ENCODE assay signal across 21 mouse cellular contexts in the genomic region with DNA sequence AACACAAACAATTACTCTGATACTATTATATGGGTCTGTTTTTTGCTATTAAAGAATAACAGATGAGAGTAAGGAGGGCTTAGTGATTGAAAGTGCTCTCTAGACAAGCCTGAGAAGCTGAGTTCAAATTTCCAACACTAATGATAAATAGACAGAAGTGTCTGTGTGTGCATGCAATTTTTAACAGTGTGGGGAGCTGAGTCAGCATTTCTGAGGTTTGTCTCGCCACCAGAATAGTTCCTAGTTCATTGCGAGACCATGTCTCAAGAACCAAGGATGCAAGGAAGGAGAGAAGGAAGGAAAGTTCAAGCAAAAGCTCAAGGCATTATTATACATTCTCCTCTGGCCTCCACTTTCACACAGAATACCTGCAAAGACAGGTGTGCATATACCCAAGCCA.
DNase-seq lines count a peak whose midpoint lies in the region; TF ChIP-seq lines count a peak whose summit lies in the region.
"Had no signal": no experiment of that assay in that cellular context is flagged by ENCODE, and none has a peak within 500 bp of the region (broad histone marks: within the 10 kb centered on the region; RNA-seq: fewer than 3 reads in every experiment).

No protein-coding gene starts in this region.

- no peak overlapping the region for H3K27ac ChIP-seq in CH12.LX (ENCODE audit: insufficient read depth, low read depth)
- H3K27ac ChIP-seq in ES-E14 (ENCODE audit: insufficient read depth, low read depth, low read length, poor library complexity, severe bottlenecking): no peak overlapping the region
- H3K27ac ChIP-seq in MEL (ENCODE audit: control insufficient read depth, low read depth, low read length): no peak overlapping the region

- H3K4me2 ChIP-seq in CH12.LX (ENCODE audit: insufficient read depth, low read depth, poor library complexity, severe bottlenecking): no peak overlapping the region

- no peak for TF ChIP-seq POLR2A in CH12.LX (IDR thresholded peaks at IDR 0.05; ENCODE audit: low read depth, low read length)
- no peak for TF ChIP-seq POLR2A in MEL (IDR thresholded peaks at IDR 0.05; ENCODE audit: control insufficient read depth in 1 of 2, insufficient read depth in 1 of 2, low read depth in 1 of 2, low read length in 2 of 2, poor library complexity in 1 of 2)
- TF ChIP-seq POLR2A in lung, adult 2 months (IDR thresholded peaks at IDR 0.05; ENCODE audit: borderline replicate concordance, extremely low read depth, low read depth, low read length): no peak

- no peaks in the 10 kb centered on the region for H3K4me1 ChIP-seq in CH12.LX (ENCODE audit: control insufficient read depth in 1 of 2, insufficient read depth in 2 of 2)
- no peaks in the 10 kb centered on the region for H3K4me1 ChIP-seq in ES-E14 (ENCODE audit: control insufficient read depth in 2 of 2, insufficient read depth in 2 of 2, low read length in 2 of 2, poor library complexity in 1 of 2)
- H3K4me1 ChIP-seq in MEL (ENCODE audit: control insufficient read depth in 1 of 2, insufficient read depth in 2 of 2, low read length in 2 of 2): no peaks in the 10 kb centered on the region
- no peaks in the 10 kb centered on the region for H3K4me1 ChIP-seq in lung, adult 2 months (ENCODE audit: control insufficient read depth, insufficient read depth, low read length)

- TF ChIP-seq RAD21 in CH12.LX (IDR thresholded peaks at IDR 0.05; ENCODE audit: low read depth, low read length) (no peak), MEL (IDR thresholded peaks at IDR 0.05; ENCODE audit: low read depth, low read length) (no peak)

- H3K36me3 ChIP-seq in CH12.LX (replicated peaks in 1 of 2; ENCODE audit: control insufficient read depth in 1 of 2, insufficient read depth in 1 of 2, low read length in 1 of 2) (no peaks in the 10 kb centered on the region), ES-E14 (ENCODE audit: control insufficient read depth, insufficient read depth, low read length, poor library complexity, severe bottlenecking) (no peaks in the 10 kb centered on the region), MEL (ENCODE audit: control insufficient read depth in 1 of 2, insufficient read depth in 2 of 2, low read length in 2 of 2) (no peaks in the 10 kb centered on the region)
- H3K36me3 ChIP-seq: G1E had no signal

- TF ChIP-seq EP300 in CH12.LX (IDR thresholded peaks at IDR 0.05; ENCODE audit: low read length) (no peak), MEL (IDR thresholded peaks at IDR 0.05; ENCODE audit: low read depth in 1 of 2, low read length in 2 of 2) (no peak)

- no peaks in the 10 kb centered on the region for H3K27me3 ChIP-seq in CH12.LX (replicated peaks)
- H3K27me3 ChIP-seq in MEL (ENCODE audit: control insufficient read depth in 1 of 2, insufficient read depth in 2 of 2, low read length in 2 of 2): no peaks in the 10 kb centered on the region
- H3K27me3 ChIP-seq: Patski had no signal

- H3K9ac ChIP-seq in CH12.LX (ENCODE audit: insufficient read depth, low read depth) (no peak overlapping the region), ES-E14 (ENCODE audit: insufficient read depth, low read depth, low read length, poor library complexity, severe bottlenecking) (no peak overlapping the region), MEL (ENCODE audit: control insufficient read depth, low read depth, low read length, poor library complexity, severe bottlenecking) (no peak overlapping the region)

- H3K9me3 ChIP-seq in CH12.LX (replicated peaks; ENCODE audit: low read length): peaks cover 15% of the 10 kb centered on the region
- H3K9me3 ChIP-seq in ES-E14 (ENCODE audit: control insufficient read depth, insufficient read depth, low read depth, low read length): no peaks in the 10 kb centered on the region
- no peaks in the 10 kb centered on the region for H3K9me3 ChIP-seq in MEL (replicated peaks; ENCODE audit: insufficient read depth, low read length)
- H3K9me3 ChIP-seq: G1E had no signal

- DNase-seq in CH12.LX (ENCODE audit: extremely low read depth) (no peak), ES-E14 (ENCODE audit: low read depth, low spot score) (no peak), MEL (ENCODE audit: low read depth, low spot score) (no peak)
- DNase-seq in lung, adult 2 months: no peak
- DNase-seq in right cerebral cortex, postnatal 36 days (ENCODE audit: low spot score in 2 of 2): no peak
- no peak for DNase-seq in left cerebral cortex, postnatal 25 days (ENCODE audit: low spot score in 2 of 2)
- DNase-seq: adrenal gland, adult 2 months; adrenal gland, adult 8-10 months; adrenal gland, postnatal 10 days; adrenal gland, postnatal 14 days; adrenal gland, postnatal 25 days; adrenal gland, postnatal 36 days; B cell, adult 2 months; cerebellum, adult 11 months; cerebellum, adult 11-12 months; cerebellum, adult 18-20 months; cerebellum, adult 2 months; cerebellum, adult 8-10 months; cerebellum, adult 9-10 months had no signal

- in situ Hi-C loops in CH12.LX (cut with MboI; ENCODE audit: low pct_ligation_motif_present, low pct_unique_long_range_greater_than_20kb, low sequenced_read_pairs) (no loop called here), ES-E14 (cut with MboI; ENCODE audit: low sequenced_read_pairs in 2 of 2, unreplicated experiment in 2 of 2) (no loop called here)

- intact Hi-C loops in left cerebral cortex, postnatal 25 days (cut with DNase I): no loop called here

- H3K79me2 ChIP-seq in CH12.LX (replicated peaks; ENCODE audit: control insufficient read depth, extremely low read depth, insufficient read depth, poor library complexity, severe bottlenecking) (no peaks in the 10 kb centered on the region), MEL (ENCODE audit: control insufficient read depth, insufficient read depth, low read length, poor library complexity) (no peaks in the 10 kb centered on the region)

- no peak for TF ChIP-seq CTCF in CH12.LX (conservative IDR thresholded peaks at IDR 0.05 in 1 of 2, IDR thresholded peaks at IDR 0.05 in 1 of 2; ENCODE audit: low read depth in 2 of 2, low read length in 2 of 2)
- no peak for TF ChIP-seq CTCF in MEL (IDR thresholded peaks at IDR 0.05 in 2 of 3, conservative IDR thresholded peaks at IDR 0.05 in 1 of 3; ENCODE audit: control insufficient read depth in 1 of 3, insufficient read depth in 1 of 3, low read depth in 2 of 3, low read length in 3 of 3, poor library complexity in 1 of 3, severe bottlenecking in 1 of 3)
- TF ChIP-seq CTCF in lung, adult 2 months (IDR thresholded peaks at IDR 0.05; ENCODE audit: insufficient read depth, low read length): no peak

- WGBS in lung, adult 2 months: 81% methylated on average over 2 of the region's 2 CpGs

- dilution Hi-C loops in CH12.LX (cut with MboI; ENCODE audit: extremely low pct_ligation_motif_present, extremely low pct_unique_long_range_greater_than_20kb, low sequenced_read_pairs): no loop called here

- H3K4me3 ChIP-seq in CH12.LX (replicated peaks in 1 of 3; ENCODE audit: low read depth in 2 of 3, low read length in 2 of 3, poor library complexity in 1 of 3) (no peak overlapping the region), ES-E14 (ENCODE audit: insufficient read depth in 1 of 2, low read depth in 1 of 2, low read length in 2 of 2, poor library complexity in 1 of 2, severe bottlenecking in 1 of 2) (no peak overlapping the region), MEL (ENCODE audit: control insufficient read depth in 1 of 2, insufficient read depth in 1 of 2, low read depth in 2 of 2, low read length in 2 of 2) (no peak overlapping the region)
- H3K4me3 ChIP-seq in lung, adult 2 months (replicated peaks; ENCODE audit: extremely low read depth, low read depth, low read length): no peak overlapping the region

TF ChIP-seq in CH12.LX, 34 proteins besides CTCF, POLR2A, EP300 and RAD21:
- TF ChIP-seq MAFK (IDR thresholded peaks at IDR 0.05; ENCODE audit: insufficient replicate concordance, low read length) (peak; percentile 72), ZC3H11A (IDR thresholded peaks at IDR 0.05; ENCODE audit: low read depth, low read length) (no peak)
TF ChIP-seq in CH12.LX: peak in this region for 1.

TF ChIP-seq in ES-E14, 5 proteins besides CTCF, POLR2A, EP300 and RAD21:
- no peak for TF ChIP-seq CHD2 (IDR thresholded peaks at IDR 0.05; ENCODE audit: low read depth, low read length)
- TF ChIP-seq ZC3H11A (IDR thresholded peaks at IDR 0.05; ENCODE audit: borderline replicate concordance, low read depth, low read length): no peak
- TF ChIP-seq ZNF384 (IDR thresholded peaks at IDR 0.05; ENCODE audit: low read depth, low read length): no peak
- TF ChIP-seq HCFC1 (IDR thresholded peaks at IDR 0.05; ENCODE audit: borderline replicate concordance, insufficient read depth, low read length): no peak
- peak; percentile 88 for TF ChIP-seq MAFK (IDR thresholded peaks at IDR 0.05; ENCODE audit: insufficient read depth, low read depth, low read length)
TF ChIP-seq in ES-E14: peak in this region for 1.

TF ChIP-seq in MEL, 35 proteins besides CTCF, POLR2A, EP300 and RAD21:
- TF ChIP-seq MYC (IDR thresholded peaks at IDR 0.05; ENCODE audit: low read depth, low read length) (no peak), MAFK (IDR thresholded peaks at IDR 0.05; ENCODE audit: borderline replicate concordance, low read depth, low read length) (peak; percentile 60; the same call in 1 of the 2 replicates)

Comparison
In these comparisons a context has a peak if more than half of its experiments do, and no peak if none do; other contexts are left out.
1. Of the 35 proteins assayed by ChIP-seq in both MEL and CH12.LX: peak only in MEL: none; only in CH12.LX: none; in both: MAFK; in neither: 34.